Mouse (Mus musculus): ENCODE measurements at regions not wholly inside any gene's neighbourhood (a gene's known extent, or its start where the extent isn't known, plus 50 kb on each side); places are given as distances from the start of the nearest gene placed in this dataset.

DNA sequence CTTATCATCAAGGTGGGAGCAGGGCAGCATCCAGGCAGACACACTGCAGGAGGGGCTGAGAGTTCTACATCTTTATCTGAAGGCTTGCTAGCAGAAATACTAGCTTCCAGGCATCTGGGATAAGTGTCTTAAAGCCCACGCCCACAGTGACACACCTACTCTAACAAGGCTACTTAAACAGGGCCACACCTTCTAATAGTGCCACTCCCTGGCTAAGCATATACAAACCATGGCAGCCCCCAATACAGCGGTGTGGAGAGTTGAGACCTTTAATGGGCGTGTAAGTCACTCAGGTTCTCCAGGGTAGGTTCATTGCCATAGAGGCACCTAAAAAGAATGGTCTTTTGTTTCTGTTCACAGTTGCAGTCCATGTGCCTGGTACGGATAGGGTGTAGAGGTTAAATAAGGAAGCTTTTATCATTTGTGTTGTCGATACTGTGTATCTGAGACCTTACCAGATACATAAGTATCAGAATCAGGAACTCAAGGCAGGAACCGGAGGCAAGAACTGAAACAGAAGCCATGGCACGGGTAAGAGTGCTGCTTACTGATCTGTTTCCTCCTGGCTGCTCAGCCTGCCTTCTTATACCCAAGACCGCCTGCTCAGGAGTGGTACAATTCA, 69.0 kb upstream of the Atrnl1 start:
- no peak for DNase-seq

DNA sequence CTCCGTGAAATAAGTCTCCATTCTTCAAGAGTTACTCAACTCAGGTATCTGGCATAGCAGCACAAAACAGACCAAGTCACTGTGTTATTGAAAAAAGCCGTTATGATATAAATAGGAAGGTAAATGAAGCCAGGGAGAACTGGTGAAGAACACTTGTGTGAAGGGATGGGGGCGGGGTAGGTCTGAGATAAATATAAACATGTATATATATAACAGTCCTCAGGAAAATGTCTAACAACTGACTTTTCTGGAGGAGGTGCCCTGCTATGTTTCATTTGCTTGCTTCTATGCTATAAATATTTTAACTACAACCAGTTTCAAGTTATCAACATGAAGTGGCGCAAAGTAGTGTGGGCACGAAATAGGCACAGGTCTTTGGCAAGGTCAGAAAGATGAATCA, 68.3 kb upstream of the Atrnl1 start:
- DNase-seq: no peak

DNA sequence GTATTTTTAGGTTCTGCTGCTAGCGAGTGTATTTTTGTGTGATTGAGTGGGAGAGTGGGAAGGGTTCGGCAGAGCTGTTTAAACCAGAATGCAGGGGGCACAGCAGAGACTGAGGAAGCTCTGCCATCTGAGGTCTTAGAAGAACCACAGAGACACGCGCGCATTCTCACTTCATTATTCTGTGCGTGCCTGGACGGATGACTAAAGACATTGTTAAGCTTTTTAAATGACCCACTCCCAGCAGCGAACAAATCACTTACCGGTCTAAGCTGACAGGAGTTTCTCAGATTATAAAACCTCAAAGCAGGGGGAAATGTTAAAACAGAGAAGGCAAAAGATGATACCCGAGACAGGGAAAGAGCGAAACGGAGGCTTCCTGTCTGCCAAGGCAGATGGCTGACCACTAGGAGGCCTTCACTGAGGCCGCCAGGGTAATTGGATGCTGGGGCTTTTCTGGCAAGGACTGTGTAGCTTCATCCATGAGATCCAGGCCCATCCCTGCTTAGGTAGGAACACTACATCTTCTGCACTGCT, 67.1 kb upstream of the Atrnl1 start:
- DNase-seq: peak; percentile 16

DNA sequence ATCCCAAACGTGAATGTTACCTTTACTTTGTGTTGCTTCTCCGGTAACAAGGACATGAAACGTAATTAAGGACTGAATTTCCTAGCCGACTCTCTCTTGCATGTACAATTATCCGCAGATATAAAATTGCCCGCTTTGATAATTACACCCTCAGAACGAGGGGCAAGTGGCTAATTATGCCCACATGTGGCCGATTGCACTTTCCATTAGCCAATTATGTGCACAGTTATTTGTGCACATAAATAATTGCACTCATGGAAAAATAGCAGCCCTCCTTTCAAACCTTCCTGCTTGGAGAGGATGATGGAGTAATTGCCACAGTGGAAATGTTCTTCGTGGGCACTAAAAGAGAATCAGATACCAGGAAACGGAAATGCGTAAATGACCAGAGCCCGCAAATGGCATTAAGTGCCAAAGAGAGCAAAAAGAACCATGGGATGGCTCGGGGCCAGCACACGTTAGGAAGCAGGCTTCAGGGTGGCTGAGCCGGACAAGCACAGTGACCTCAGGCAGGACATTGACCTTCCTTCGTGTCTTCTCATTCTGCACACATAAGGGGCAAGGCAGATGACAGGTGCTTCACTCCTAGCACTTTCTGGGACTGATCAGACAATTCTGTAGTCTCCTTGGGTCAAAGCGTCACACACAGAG, 66.5 kb upstream of the Atrnl1 start:
- DNase-seq: no peak

DNA sequence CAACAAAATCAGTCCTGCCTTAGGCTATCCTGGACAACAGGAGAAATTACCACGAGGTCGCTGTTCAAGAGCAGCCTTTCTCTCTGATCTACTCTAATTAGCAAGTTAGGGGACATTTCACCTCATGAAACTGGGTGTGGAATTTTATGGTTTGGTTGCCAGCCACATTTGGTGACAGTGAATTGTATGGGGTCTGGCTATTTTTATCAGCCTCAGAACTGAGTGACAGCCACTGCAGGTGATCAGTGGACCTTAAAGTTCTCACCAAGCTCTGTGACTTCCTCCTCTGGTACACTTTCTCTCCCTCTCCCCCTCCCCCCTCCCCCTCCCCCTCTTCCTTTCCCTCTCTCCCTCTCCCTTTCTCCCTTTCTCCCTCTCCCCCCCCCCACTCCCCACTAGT, 65.8 kb upstream of the Atrnl1 start:
- no peak for DNase-seq

DNA sequence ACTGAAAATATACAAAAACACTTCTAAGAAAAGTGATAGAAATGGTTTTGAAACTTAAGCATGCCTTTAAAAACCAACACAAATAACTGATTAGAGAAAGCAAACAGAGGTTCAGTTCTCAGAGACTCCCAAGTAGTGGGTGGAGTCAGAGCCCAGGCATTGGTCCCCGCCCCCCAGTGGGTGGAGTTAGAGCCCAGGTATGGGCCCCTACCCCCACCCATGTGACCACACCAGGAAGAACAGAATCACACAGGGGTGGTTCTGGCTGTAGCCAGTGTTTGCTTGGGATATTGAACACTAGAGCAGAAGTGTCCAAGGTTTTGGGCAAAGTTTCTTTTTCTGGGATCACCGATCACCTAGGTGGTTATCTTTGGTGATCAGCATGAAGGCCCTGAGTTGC, 64.8 kb upstream of the Atrnl1 start:
- DNase-seq: peak; percentile 38

DNA sequence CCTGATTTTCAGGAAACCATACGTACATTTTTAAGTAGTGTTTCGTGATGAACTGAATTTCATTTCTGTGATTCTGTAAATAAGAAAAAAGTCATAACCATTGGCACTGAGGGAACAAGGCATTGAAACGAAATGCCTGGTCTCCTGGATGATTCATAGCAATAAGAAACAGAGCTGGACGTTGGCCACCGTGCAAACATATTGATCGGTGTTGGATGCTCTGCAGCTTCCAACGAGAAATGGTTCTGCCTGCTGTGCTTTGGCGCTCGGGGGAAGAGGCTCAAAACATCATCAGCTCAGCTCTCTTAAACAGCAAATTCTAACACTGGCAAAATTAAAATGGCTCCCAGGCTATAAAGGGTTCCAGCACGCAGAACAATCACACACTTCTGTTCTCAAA, 64.3 kb upstream of the Atrnl1 start:
- DNase-seq: no peak

DNA sequence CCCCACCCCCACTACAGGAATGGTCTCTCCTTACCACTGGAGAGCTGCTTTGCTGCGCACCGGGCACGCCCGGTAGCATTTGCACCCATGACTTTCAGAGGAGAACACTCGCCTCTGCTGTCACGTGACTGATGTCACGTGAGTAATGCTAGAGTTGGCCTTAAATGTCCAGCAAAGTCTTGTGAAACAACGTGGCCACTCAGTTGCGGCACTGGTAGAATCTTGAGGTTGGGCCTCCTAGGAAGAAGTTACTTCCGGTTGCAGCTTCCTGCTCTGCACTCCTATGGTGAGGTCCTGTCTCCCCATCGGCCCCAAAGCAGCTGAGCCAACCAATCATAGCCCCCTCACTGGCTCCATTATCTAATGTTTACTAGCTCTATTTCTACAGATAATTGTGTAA, 62.7 kb upstream of the Atrnl1 start:
- DNase-seq: no peak

DNA sequence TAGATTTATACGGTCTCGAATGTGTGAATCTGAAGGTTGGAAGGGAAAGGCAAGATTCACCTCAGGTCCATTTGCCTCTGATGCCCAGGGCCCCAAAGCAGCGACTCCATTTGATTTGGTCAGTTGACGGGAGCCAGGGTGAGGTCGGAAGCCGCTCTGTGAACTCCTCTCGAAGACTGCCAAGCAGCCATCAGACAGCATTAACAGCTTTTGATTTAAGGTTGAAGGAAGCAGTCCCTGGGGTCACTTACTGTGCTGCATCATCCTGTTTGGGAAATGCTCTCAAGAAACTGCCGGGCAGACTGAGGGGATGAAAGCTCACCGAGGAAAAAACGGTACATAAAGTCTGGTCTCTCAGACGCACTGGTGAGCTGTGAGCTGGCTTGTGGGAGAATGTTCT, 62.2 kb upstream of the Atrnl1 start:
- no peak for DNase-seq

DNA sequence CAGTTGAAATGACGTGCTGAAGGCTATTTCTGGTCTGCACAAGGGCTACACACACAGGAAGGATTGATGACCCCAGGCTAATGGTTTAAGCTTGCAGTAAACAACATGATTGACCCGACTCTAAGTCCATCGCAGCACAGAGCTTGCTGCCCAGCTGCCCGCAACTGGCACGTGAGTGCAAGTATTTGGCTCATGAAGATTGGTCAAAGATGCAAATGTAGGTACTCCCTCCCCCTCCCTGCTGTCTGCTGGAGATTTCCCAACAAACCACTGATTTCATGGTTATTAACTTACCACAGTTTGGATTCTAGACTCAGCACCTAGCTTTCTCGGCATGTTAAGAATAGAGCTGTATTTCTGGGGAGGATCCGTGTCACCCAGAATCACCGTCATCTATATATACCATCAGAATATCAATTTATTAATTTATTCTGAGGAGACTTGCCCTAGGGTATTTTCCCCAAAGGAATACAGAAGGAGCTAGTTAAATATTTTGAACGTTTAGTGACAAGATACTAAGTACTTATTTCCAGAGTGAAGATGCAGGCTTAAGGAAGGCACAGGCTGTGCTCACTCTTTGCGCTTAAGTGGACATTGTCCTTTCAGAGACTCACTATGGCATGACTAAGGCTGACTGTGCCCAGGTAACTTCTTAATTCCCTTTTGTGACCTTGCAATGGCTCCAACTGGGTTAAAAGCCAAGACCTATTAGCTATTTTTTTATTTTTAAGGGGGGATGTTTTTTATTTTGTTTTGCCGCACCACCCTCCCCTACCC, 57.7 kb upstream of the Atrnl1 start:
- no peak for DNase-seq

DNA sequence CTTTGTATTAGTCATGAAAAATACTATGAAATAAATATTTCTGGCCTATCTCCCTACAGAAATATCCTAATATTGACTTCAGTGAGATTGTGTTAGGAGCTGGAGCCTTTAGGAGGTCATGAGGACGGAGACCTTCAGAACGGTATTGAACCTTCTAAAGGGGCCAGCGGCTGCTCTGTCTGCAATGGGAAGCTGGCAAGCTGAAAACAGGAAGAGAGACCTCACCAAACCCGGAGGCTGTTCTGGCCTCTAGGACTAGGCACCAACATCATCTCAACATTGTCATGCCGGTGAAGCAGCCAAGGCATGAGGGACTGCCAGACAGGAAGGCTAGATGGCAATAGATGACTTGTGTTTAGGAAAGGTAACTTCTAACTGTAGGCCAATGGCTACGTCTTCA, 56.7 kb upstream of the Atrnl1 start:
- no peak for DNase-seq

DNA sequence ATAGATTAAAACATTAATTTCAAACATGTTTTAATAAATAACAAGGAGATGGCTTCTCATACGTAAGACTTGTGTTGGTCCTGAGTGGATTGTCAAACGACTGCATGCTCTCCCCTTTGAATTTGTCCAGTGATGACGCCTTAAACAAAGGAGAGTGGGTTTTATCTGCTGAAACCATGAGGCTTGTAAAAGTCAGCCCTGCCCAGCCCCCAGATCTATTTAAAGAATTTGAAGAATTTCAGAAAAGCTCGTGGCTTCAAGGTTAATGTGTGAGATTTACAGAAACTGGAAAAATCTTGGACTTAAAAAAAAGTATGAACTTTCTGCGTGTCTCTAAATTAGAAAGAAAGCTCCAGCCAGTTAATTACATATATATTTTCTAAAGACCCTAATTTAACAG, 55.5 kb upstream of the Atrnl1 start:
- DNase-seq: no peak

DNA sequence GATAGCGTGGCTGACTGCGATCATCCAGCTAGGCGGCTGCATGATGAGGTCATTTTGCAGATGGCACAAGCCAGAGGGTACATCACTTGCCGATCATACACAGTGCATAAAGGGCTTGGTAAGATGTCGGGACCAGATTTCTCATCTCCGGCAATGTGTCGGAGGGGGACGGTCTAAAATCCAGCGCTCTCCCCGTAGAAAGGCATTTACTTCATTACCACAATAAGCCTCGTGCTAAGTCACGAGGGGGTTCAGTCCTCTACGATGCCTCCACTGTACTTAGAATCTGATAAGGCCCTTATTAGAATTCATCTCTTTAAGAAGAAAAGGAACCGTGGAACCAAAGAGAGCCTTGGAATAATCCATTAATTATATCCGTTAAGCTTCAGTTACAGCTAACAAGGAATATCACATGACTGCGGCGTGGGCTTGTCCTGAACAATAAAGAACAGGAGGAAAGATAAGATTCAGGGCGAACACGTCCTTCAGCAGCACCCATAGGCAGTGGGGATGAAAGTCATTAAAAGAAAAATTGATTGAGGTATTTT, 52.3 kb upstream of the Atrnl1 start:
- DNase-seq: no peak

DNA sequence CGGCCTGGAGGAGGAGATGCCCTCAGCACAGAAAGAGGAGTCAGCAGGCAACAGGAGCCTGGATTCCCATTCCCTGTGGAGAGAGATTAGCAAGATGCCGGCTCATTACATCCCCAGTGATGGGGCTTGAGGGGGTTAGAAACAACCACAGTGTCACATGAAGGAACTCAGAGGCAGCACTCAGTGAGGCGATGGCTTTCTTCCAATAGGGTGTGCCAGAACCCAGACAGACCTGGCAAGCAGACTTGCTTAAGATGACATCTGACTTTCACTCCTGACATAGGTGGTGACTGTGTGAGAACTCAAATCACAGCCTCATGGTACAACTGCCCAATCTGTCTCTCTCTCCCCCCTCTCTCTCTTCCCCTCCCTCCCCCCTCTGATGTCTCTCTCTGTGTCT, 50.1 kb upstream of the Atrnl1 start:
- no peak for DNase-seq

Measured in liver (tissue).